Mouse (Mus musculus): Measurements from ENCODE around the gene Psmb4. TPM values are rescaled to one million over a fixed set of nuclear protein-coding genes. Genes with fewer than 3 reads are reported as not detected.
"Not testable (repeated sequence)": the region's sequence is repeated elsewhere in the genome, so short reads cannot be mapped to it uniquely, and the experiment has no call there.

The Psmb4 gene
- 336 and 337 TPM in 2 replicates for polyA plus RNA-seq (2016; fragmentation: Nextera tagmentation; extraction: Ambion mirVana)

- peak within 1 kb of the TSS; percentile 98 for H3K4me3 ChIP-seq
- under 1% methylated on average over 61 of the region's 61 CpGs for WGBS
- peak within 1 kb of the TSS; percentile 93 for H3K27ac ChIP-seq (replicated peaks)
- DNase-seq (ENCODE audit: low spot score), result peak; percentile 91
- no peaks in the 10 kb centered on the region for H3K27me3 ChIP-seq (replicated peaks; ENCODE audit: low read depth, poor library complexity, severe bottlenecking)
- peaks cover 44% of the 10 kb centered on the region for H3K36me3 ChIP-seq (replicated peaks)
- H3K9me3 ChIP-seq, result no peaks in the 10 kb centered on the region
- peaks cover 16% of the 10 kb centered on the region for H3K4me1 ChIP-seq
Measured at GRCm38 (mm10) chr3:94886316-94887224, at the start of gene Psmb4. Gene Psmb4, minus strand, starts transcription at chr3:94886961.

- not testable (repeated sequence) for H3K9me3 ChIP-seq; H3K27me3 ChIP-seq (replicated peaks; ENCODE audit: low read depth, poor library complexity, severe bottlenecking); DNase-seq (ENCODE audit: low spot score); H3K36me3 ChIP-seq (replicated peaks); H3K4me3 ChIP-seq; H3K27ac ChIP-seq (replicated peaks)
- WGBS, result 84% methylated on average over 5 of the region's 5 CpGs
- H3K4me1 ChIP-seq, result peaks cover 20% of the 10 kb centered on the region
Measured at GRCm38 (mm10) chr3:94936147-94936546, 49.4 kb upstream of the Psmb4 start.

- not testable (repeated sequence) for H3K9me3 ChIP-seq; H3K36me3 ChIP-seq (replicated peaks); H3K27me3 ChIP-seq (replicated peaks; ENCODE audit: low read depth, poor library complexity, severe bottlenecking); H3K4me3 ChIP-seq; DNase-seq (ENCODE audit: low spot score); H3K27ac ChIP-seq (replicated peaks)
- 85% methylated on average over 3 of the region's 3 CpGs for WGBS
- peaks cover 26% of the 10 kb centered on the region for H3K4me1 ChIP-seq
Measured at GRCm38 (mm10) chr3:94935332-94935731, 48.6 kb upstream of the Psmb4 start.

- not testable (repeated sequence) for H3K27ac ChIP-seq (replicated peaks); H3K36me3 ChIP-seq (replicated peaks); H3K27me3 ChIP-seq (replicated peaks; ENCODE audit: low read depth, poor library complexity, severe bottlenecking); H3K4me3 ChIP-seq; H3K9me3 ChIP-seq; DNase-seq (ENCODE audit: low spot score)
- 94% methylated on average over 3 of the region's 3 CpGs for WGBS
- peaks cover 23% of the 10 kb centered on the region for H3K4me1 ChIP-seq
Measured at GRCm38 (mm10) chr3:94934564-94934963, 47.8 kb upstream of the Psmb4 start.

GRCm38 (mm10) chr3:94933604-94934003 is 46.8 kb upstream of the Psmb4 start:
- not testable (repeated sequence) for H3K4me3 ChIP-seq; H3K36me3 ChIP-seq (replicated peaks); DNase-seq (ENCODE audit: low spot score); H3K27ac ChIP-seq (replicated peaks); H3K27me3 ChIP-seq (replicated peaks; ENCODE audit: low read depth, poor library complexity, severe bottlenecking); H3K9me3 ChIP-seq
- no CpG with 5 or more reads among the region's 2 CpGs for WGBS
- peaks cover 23% of the 10 kb centered on the region for H3K4me1 ChIP-seq

- Histone ChIP-seq H3K4me1 (peaks cover 23% of the 10 kb centered on the region), H3K9me3 (no peaks in the 10 kb centered on the region), H3K36me3 (replicated peaks) (no peaks in the 10 kb centered on the region), H3K27me3 (replicated peaks; ENCODE audit: low read depth, poor library complexity, severe bottlenecking) (no peaks in the 10 kb centered on the region), H3K4me3 (peak within 1 kb of the TSS; percentile 42), H3K27ac (replicated peaks) (peak within 1 kb of the TSS; percentile 80)
- 40% methylated on average over 16 of the region's 16 CpGs for WGBS
- DNase-seq (ENCODE audit: low spot score), result peak; percentile 64
Measured at GRCm38 (mm10) chr3:94932809-94933564, 46.2 kb upstream of the Psmb4 start, which contains the start of gene Selenbp1. Gene Selenbp1, plus strand, starts transcription at chr3:94933056.

GRCm38 (mm10) chr3:94932279-94932678 is 45.5 kb upstream of the Psmb4 start:
- peaks cover 23% of the 10 kb centered on the region for H3K4me1 ChIP-seq
- not testable (repeated sequence) for DNase-seq (ENCODE audit: low spot score); H3K4me3 ChIP-seq; H3K27me3 ChIP-seq (replicated peaks; ENCODE audit: low read depth, poor library complexity, severe bottlenecking); H3K36me3 ChIP-seq (replicated peaks); H3K9me3 ChIP-seq
- WGBS, result 76% methylated on average over 2 of the region's 2 CpGs
- H3K27ac ChIP-seq (replicated peaks), result 0 out of 2 replicates have a peak overlapping the region, but pooled peaks have one; percentile 80

GRCm38 (mm10) chr3:94931427-94932082 is 44.8 kb upstream of the Psmb4 start:
- WGBS, result 72% methylated on average over 10 of the region's 10 CpGs
- not testable (repeated sequence) for H3K27me3 ChIP-seq (replicated peaks; ENCODE audit: low read depth, poor library complexity, severe bottlenecking); H3K4me3 ChIP-seq; DNase-seq (ENCODE audit: low spot score); H3K9me3 ChIP-seq; H3K36me3 ChIP-seq (replicated peaks); H3K27ac ChIP-seq (replicated peaks)
- peaks cover 23% of the 10 kb centered on the region for H3K4me1 ChIP-seq

GRCm38 (mm10) chr3:94930386-94931266 is 43.9 kb upstream of the Psmb4 start:
- not testable (repeated sequence) for H3K27ac ChIP-seq (replicated peaks); H3K4me3 ChIP-seq; H3K36me3 ChIP-seq (replicated peaks); H3K27me3 ChIP-seq (replicated peaks; ENCODE audit: low read depth, poor library complexity, severe bottlenecking); H3K9me3 ChIP-seq; DNase-seq (ENCODE audit: low spot score)
- WGBS, result 40% methylated on average over 7 of the region's 7 CpGs
- H3K4me1 ChIP-seq, result peaks cover 23% of the 10 kb centered on the region

GRCm38 (mm10) chr3:94928979-94929378 is 42.2 kb upstream of the Psmb4 start:
- peaks cover 23% of the 10 kb centered on the region for H3K4me1 ChIP-seq
- not testable (repeated sequence) for DNase-seq (ENCODE audit: low spot score)
- WGBS, result 87% methylated on average over 4 of the region's 4 CpGs

GRCm38 (mm10) chr3:94926301-94926736 is 39.6 kb upstream of the Psmb4 start:
- not testable (repeated sequence) for DNase-seq (ENCODE audit: low spot score)

More at GRCm38 (mm10) chr3:94928979-94929378, 42.2 kb upstream of the Psmb4 start:
- H3K27me3 ChIP-seq (replicated peaks; ENCODE audit: low read depth, poor library complexity, severe bottlenecking); H3K4me3 ChIP-seq; H3K9me3 ChIP-seq; H3K36me3 ChIP-seq (replicated peaks); H3K27ac ChIP-seq (replicated peaks): not testable (repeated sequence)

More at GRCm38 (mm10) chr3:94926301-94926736, 39.6 kb upstream of the Psmb4 start:
- 51% methylated on average over 4 of the region's 4 CpGs for WGBS
- not testable (repeated sequence) for H3K9me3 ChIP-seq; H3K27ac ChIP-seq (replicated peaks); H3K4me3 ChIP-seq; H3K27me3 ChIP-seq (replicated peaks; ENCODE audit: low read depth, poor library complexity, severe bottlenecking); H3K36me3 ChIP-seq (replicated peaks); H3K4me1 ChIP-seq

Data from embryonic facial prominence, embryonic 10.5 days (tissue).